Mouse (Mus musculus) embryo, embryonic 9.5 days (tissue): Measurements from ENCODE around the gene Siah3.
"Not testable (repeated sequence)": the region's sequence is repeated elsewhere in the genome, so short reads cannot be mapped to it uniquely, and the experiment has no call there.

Source experiments
- DNase-seq: peaks from one replicate; pipeline ENCODE4 v3.0.0-alpha.2; 2017; ENCODE audit errors: extremely low spot score

Siah3 gene

DNA sequence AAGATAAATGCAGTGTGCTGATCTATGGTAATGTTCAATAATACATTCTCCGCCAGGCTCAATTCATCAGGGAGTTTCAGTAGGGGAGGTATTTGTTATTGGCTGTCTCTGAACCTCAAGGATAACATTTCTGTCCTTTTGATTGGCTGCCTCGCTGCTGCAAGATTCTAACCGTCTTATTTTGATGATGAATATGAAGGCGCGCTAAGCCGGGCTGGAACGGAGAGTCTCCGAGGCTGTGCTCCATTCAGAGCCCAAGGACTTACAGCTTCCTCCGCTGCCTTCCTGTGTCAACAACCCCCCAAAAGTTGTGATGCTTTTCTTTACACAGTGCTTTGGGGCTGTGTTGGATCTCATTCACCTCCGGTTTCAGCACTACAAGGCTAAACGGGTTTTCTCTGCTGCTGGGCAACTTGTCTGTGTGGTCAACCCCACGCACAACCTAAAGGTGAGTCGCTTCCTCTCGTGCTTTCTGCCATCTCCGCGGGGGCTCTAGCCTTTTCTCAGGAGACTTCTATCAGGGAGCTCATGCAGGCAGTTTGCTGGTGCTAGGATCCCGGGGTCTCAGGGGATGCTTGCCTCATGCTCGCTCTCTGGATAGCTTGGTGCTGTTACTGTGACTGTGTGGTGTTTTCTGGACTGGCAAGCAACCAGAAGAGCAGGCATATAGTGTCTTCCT is at the start of gene Siah3:
TSS of gene Siah3 (plus strand) at position 240 of the 679 bp plus-strand sequence.
- peak; percentile 29 for DNase-seq

- no peak for DNase-seq
Measured at GRCm38 (mm10) chr14:75409772-75410171, 46.0 kb upstream of the Siah3 start.

DNA sequence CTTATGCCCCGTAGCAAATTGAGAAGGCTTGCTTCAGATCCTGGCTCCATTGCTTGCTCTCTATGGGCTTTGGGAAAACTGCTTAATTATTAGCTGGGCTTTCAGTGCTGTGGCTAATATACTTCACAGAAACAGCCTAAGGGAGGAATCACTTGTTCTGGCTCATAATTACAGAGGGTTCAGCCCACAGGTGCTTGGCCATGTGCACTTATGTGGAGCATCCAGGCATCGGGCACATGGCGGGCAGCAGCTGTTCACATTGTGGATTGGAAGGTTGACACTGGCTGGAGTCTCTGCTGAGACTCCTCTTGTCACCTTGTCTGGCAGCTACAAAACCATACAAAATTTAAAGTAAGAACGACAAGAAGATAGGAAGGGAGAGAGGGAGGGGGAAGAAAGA is 45.4 kb upstream of the Siah3 start:
- no peak for DNase-seq

GRCm38 (mm10) chr14:75418721-75419120 is 37.1 kb upstream of the Siah3 start:
- no peak for DNase-seq

- no peak for DNase-seq
Measured at GRCm38 (mm10) chr14:75419876-75420275, 35.9 kb upstream of the Siah3 start.

DNA sequence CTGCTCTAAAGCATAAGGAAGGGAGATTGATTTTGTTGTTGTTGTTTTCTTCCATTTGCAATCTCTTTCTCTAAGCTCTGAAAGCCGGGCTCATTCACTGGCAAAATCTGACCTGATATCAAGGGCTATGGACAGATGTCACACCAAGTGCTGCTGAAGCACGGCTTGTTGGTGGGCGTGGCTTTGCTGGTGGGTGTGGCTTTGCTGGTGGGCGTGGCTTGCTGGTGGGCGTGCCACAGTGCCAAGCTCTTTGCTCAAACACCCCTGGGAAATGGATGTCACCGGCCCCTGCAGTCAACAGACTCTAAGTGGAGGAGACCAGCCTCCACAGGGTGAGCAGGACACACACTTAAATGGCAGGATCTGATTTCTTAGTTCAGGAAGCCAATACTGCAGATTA is 35.0 kb upstream of the Siah3 start:
- DNase-seq = no peak

- no peak for DNase-seq
Measured at GRCm38 (mm10) chr14:75431173-75431786, 24.5 kb upstream of the Siah3 start.

- DNase-seq = no peak
Measured at GRCm38 (mm10) chr14:75432850-75433249, 22.9 kb upstream of the Siah3 start.

DNA sequence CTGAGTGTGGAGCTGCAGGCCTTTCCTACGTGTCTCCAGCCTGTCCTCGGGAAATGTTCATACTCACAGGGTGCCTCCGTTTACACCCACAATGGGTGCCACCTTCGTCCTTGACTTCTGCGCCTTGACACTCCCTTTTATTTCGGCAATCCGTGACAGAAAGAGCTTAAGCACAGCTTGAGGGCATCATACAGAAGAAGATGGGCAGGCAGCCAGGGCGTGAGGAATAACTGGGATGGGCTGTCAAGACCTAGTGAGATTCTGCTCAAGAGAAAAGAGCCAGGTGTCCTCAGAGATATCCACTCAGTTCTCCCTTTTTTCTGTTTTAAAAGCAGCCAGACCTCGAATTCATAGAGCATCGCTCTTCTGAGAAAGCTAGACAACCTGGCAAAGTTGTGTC is 21.2 kb upstream of the Siah3 start:
- DNase-seq = no peak

GRCm38 (mm10) chr14:75444486-75445105 is 11.2 kb upstream of the Siah3 start:
- no peak for DNase-seq

GRCm38 (mm10) chr14:75445281-75445947 is 10.4 kb upstream of the Siah3 start:
- DNase-seq = peak; percentile 66

DNA sequence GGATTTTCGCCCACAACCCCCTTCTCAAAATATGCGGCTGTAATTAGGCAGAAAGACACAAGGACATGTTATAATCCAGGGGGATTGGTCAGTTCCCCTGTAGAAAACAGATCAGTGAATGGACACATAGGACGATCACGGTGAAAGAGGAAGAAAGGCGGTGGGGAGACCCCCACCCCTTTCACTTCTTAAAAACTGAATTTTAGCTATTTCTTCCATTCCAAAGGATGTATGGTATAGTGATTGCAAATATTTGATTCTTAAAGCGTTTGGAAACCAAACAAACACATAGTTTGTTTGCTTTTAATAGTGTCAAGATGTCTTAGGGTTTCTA is 9.9 kb upstream of the Siah3 start:
- no peak for DNase-seq

- not testable (repeated sequence) for DNase-seq
Measured at GRCm38 (mm10) chr14:75446314-75446713, 9.5 kb upstream of the Siah3 start.

GRCm38 (mm10) chr14:75453906-75454305 is 1.9 kb upstream of the Siah3 start:
- DNase-seq = no peak

- peak; percentile 45 for DNase-seq
Measured at GRCm38 (mm10) chr14:75454716-75455115, 1.1 kb upstream of the Siah3 start.

GRCm38 (mm10) chr14:75455361-75455742 is 430 bp upstream of the Siah3 start:
- no peak for DNase-seq

DNA sequence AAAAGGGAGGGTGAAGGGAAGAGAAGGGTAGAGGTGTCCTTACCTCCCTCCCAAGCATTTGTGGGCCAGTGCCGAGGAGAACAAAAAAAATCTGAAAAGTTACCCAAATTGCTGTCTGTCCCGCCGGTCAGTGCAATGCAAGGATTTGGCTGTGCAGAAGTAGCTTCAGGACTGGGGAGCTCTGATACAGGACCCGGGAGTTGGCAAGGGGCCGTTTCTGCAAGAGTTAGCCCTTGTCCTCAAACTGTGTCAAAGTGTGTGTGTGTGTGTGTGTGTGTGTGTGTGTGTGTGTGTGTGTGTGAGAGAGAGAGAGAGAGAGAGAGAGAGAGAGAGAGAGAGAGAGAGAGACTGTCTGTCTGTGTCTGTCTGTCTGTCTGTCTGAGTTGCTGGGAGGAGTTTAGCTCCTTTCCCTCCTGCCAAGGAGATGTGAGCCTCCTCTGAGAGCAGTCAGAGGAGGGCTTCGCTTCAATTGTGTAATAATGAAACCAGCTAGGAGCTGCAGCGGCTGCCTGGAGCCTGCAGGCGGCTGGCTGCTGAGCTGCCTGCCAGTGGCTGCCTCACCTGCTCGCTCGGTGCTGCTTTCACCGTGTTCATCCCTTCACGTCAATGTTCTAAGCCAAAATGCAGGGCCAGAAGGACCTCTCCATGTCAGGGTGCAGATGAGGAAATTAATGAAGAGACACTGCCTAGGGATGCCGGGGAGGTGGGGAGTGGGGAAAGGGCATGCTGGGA is 873 bp downstream of the Siah3 start:
- DNase-seq = peak; percentile 34

- no peak for DNase-seq
Measured at GRCm38 (mm10) chr14:75457221-75457600, 1.4 kb downstream of the Siah3 start.

DNA sequence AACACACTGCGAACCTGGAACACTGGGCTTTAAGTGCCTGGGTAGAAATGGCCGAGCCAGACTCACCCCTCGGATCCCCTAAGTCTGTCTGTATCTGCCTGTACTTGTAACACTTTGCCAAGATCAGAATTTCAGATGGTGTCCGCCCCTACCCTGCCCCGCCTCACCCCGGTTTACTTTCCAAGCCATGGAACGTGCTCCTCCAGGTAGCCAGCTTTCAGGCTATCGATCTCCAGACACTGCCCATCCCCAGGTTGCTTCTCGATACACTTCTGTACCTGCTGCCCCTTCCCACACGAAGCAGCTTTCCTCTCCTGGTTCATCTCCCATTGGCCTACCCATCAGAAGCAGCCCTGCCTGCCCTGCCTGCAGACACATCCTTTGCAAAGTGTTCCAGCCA is 3.6 kb downstream of the Siah3 start:
- no peak for DNase-seq

DNA sequence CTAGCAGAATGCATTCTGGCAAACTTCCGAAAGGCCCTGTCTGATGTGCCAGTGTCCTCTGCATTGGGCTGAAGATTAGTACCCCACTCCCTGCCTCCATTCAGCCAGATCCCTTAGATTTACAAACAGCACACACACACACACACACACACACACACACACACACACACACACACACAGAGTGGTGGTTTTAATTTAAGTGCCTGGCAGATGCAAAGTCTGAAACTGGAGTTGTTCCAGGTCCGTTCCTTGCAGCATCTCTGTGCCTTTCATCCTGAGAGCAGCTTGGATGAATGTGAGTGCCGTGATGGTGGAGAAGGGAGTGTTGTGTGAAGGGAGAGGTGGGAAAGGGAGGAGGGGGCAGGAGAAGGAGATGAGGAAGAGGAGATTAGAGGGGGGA is 4.2 kb downstream of the Siah3 start:
- no peak for DNase-seq

- no peak for DNase-seq
Measured at GRCm38 (mm10) chr14:75460436-75460835, 4.7 kb downstream of the Siah3 start.

DNA sequence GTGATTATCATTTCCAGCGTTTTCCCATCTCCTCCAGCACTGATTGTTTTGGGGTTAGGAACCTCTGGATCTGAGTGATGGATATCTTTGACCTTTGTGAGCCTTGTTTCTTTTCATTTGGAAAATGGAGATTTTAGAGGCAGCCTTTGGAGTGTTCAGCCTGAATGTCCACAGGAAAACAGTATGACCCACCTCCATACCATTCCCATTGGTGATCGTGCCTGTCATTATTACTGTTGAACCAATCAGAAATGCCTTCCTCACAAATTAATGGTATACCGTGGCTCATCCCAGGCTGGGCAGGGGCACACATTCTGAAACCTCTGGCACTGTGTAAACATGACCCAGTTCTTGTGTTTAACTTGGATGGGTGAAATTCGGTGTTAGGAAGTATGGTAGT is 6.0 kb downstream of the Siah3 start:
- no peak for DNase-seq
